Mouse (Mus musculus) MEL (cell line): ENCODE measurements at regions not wholly inside any gene's neighbourhood (a gene's known extent, or its start where the extent isn't known, plus 50 kb on each side); places are given as distances from the start of the nearest gene placed in this dataset.

Source experiments
- BHLHE40 ChIP-seq: IDR thresholded peaks from 2 replicates; pipeline ENCODE4 v1.6.1; 2012; ENCODE audit warnings: low read depth, mild to moderate bottlenecking, inconsistent platforms, low read length, improper control_type of control experiment, borderline replicate concordance
- CHD1 ChIP-seq: IDR thresholded peaks from 2 replicates; pipeline ENCODE4 v1.6.1; 2012; ENCODE audit warnings: low read depth, mild to moderate bottlenecking, inconsistent platforms, low read length, improper control_type of control experiment
- CTCF ChIP-seq, 3 experiments: IDR thresholded peaks in 2 of 3; conservative IDR thresholded peaks in 1 of 3; 2 replicates each; pipeline ENCODE4 v1.5.1; 2011 to 2012; ENCODE audit warnings: low read length in 3 of 3, low read depth in 2 of 3, mild to moderate bottlenecking in 2 of 3, improper control_type of control experiment in 1 of 3, inconsistent platforms in 1 of 3, mixed read lengths in 1 of 3, moderate library complexity in 1 of 3; ENCODE audit not compliant: control insufficient read depth in 1 of 3, insufficient read depth in 1 of 3, poor library complexity in 1 of 3, severe bottlenecking in 1 of 3
- E2F4 ChIP-seq: IDR thresholded peaks from 2 replicates; pipeline ENCODE4 v1.6.1; 2011; ENCODE audit warnings: low read depth, low read length, improper control_type of control experiment, borderline replicate concordance
- EP300 ChIP-seq, 2 experiments: IDR thresholded peaks; 2 replicates each; pipeline ENCODE4 v1.6.1; 2011; ENCODE audit warnings: improper control_type of control experiment in 2 of 2, low read length in 2 of 2, low read depth in 1 of 2, mild to moderate bottlenecking in 1 of 2
- MAFK ChIP-seq: IDR thresholded peaks from 2 replicates; pipeline ENCODE4 v1.6.1; 2011; ENCODE audit warnings: low read depth, mild to moderate bottlenecking, low read length, improper control_type of control experiment, borderline replicate concordance
- MXI1 ChIP-seq: IDR thresholded peaks from 2 replicates; pipeline ENCODE4 v1.6.1; 2011; ENCODE audit warnings: mild to moderate bottlenecking, low read depth, low read length, improper control_type of control experiment
- MYC ChIP-seq: IDR thresholded peaks from 2 replicates; pipeline ENCODE4 v1.6.1; 2011; ENCODE audit warnings: low read depth, mild to moderate bottlenecking, low read length, improper control_type of control experiment, moderate library complexity
- POLR2A ChIP-seq, 2 experiments: IDR thresholded peaks; 2 replicates each; pipeline ENCODE4 v1.6.1; 2011 to 2012; ENCODE audit warnings: low read length in 2 of 2, mild to moderate bottlenecking in 2 of 2, control low read depth in 1 of 2, improper control_type of control experiment in 1 of 2, low read depth in 1 of 2, moderate library complexity in 1 of 2; ENCODE audit not compliant: control insufficient read depth in 1 of 2, insufficient read depth in 1 of 2, poor library complexity in 1 of 2
- TAL1 ChIP-seq: IDR thresholded peaks from 2 replicates; pipeline ENCODE4 v1.6.1; 2012; ENCODE audit warnings: mild to moderate bottlenecking, inconsistent platforms, low read length, moderate library complexity, mixed read lengths
- TCF12 ChIP-seq: IDR thresholded peaks from 2 replicates; pipeline ENCODE4 v1.6.1; 2014; ENCODE audit warnings: low read depth, mild to moderate bottlenecking, inconsistent platforms, low read length, improper control_type of control experiment, moderate library complexity
- ZNF384 ChIP-seq: IDR thresholded peaks from 2 replicates; pipeline ENCODE4 v1.6.1; 2012; ENCODE audit warnings: low read depth, mild to moderate bottlenecking, inconsistent platforms, low read length, improper control_type of control experiment

- TF ChIP-seq TAL1 (no peak), CHD1 (no peak), TCF12 (no peak), POLR2A (IDR thresholded peaks at IDR 0.05; ENCODE audit: control insufficient read depth in 1 of 2, insufficient read depth in 1 of 2, low read depth in 1 of 2, low read length in 2 of 2, poor library complexity in 1 of 2) (no peak), E2F4 (no peak), EP300 (IDR thresholded peaks at IDR 0.05; ENCODE audit: low read depth in 1 of 2, low read length in 2 of 2) (no peak), MXI1 (no peak), CTCF (IDR thresholded peaks at IDR 0.05 in 2 of 3, conservative IDR thresholded peaks at IDR 0.05 in 1 of 3; ENCODE audit: control insufficient read depth in 1 of 3, insufficient read depth in 1 of 3, low read depth in 2 of 3, low read length in 3 of 3, poor library complexity in 1 of 3, severe bottlenecking in 1 of 3) (no peak), MYC (no peak), ZNF384 (no peak), MAFK (no peak), BHLHE40 (no peak)
These were observed 67.7 kb downstream of the Rassf10 start for GRCm38 (mm10) chr7:113021412-113021811.
